Mouse (Mus musculus) liver, adult 2 months (tissue): ENCODE measurements at regions not wholly inside any gene's neighbourhood (a gene's known extent, or its start where the extent isn't known, plus 50 kb on each side); places are given as distances from the start of the nearest gene placed in this dataset.

Experiments
- DNase-seq: peaks from one replicate; pipeline ENCODE4 v3.0.0-alpha.2; 2011; ENCODE audit warnings: low read depth, low spot score; ENCODE audit errors: extremely low read depth
- H3K27ac ChIP-seq: fragments of 200-500 bp; replicated peaks from 2 replicates; pipeline ENCODE4 v1.5.1; 2012; ENCODE audit warnings: low read depth, mild to moderate bottlenecking, control low read depth, inconsistent platforms, low read length; ENCODE audit not compliant: insufficient read depth
- H3K27me3 ChIP-seq: fragments of 200-500 bp; 2 replicates; pipeline ENCODE4 v1.6.1; 2012; ENCODE audit warnings: mild to moderate bottlenecking, moderate library complexity, low read length, inconsistent platforms; ENCODE audit not compliant: control insufficient read depth, insufficient read depth
- H3K36me3 ChIP-seq: fragments of 200-500 bp; 2 replicates; pipeline ENCODE4 v1.6.1; 2012; ENCODE audit warnings: low read length, inconsistent platforms; ENCODE audit not compliant: control insufficient read depth, insufficient read depth
- H3K4me1 ChIP-seq: fragments of 200-500 bp; 2 replicates; pipeline ENCODE4 v1.6.1; 2011; ENCODE audit warnings: low read length; ENCODE audit not compliant: control insufficient read depth, insufficient read depth
- H3K4me3 ChIP-seq: fragments of 200-500 bp; 2 replicates; pipeline ENCODE4 v1.5.1; 2011; ENCODE audit warnings: low read depth, mild to moderate bottlenecking, control low read depth, low read length, moderate library complexity; ENCODE audit not compliant: insufficient read depth
- H3K79me2 ChIP-seq: fragments of 200-500 bp; 2 replicates; pipeline ENCODE4 v1.6.1; 2012; ENCODE audit warnings: inconsistent platforms, mild to moderate bottlenecking, low read length, moderate library complexity; ENCODE audit not compliant: control insufficient read depth, insufficient read depth
- H3K9ac ChIP-seq: fragments of 200-500 bp; 2 replicates; pipeline ENCODE4 v1.6.1; 2012; ENCODE audit warnings: low read depth, mild to moderate bottlenecking, control low read depth, inconsistent platforms, low read length
- CTCF ChIP-seq: fragments of 200-500 bp; IDR thresholded peaks from 2 replicates; pipeline ENCODE4 v1.5.1; 2011; ENCODE audit warnings: low read depth, low read length, control low read depth
- POLR2A ChIP-seq: fragments of 200-500 bp; IDR thresholded peaks from 2 replicates; pipeline ENCODE4 v1.6.1; 2011; ENCODE audit warnings: low read length, control low read depth; ENCODE audit not compliant: insufficient read depth; ENCODE audit errors: extremely low read depth
- WGBS: fragments of 180-500 bp; shearing (Covaris S2); methylation state at CpG from one replicate; pipeline ENCODE4 v1.1.7; 2018; 5-methylcytosine and 5-hydroxymethylcytosine counted together

DNA sequence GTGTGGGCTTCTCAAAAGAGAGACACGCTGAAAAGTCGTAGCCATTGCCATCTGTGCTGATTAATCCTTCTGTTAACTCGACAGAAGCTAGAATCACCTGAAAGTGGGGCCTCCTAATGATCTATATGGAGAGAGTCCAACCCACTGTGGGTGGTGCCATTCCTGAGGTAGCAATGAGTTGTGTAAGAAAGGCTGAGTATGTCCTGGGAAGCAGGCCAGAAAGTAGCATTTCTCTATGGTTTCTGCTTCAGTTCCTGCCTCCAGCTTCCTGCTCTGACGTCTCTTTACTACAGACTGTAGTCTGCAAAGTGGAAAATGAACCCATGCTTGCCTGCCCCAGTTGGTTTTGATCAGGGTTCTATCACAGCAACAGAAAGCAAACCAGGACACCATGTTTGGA is 380.8 kb upstream of the Camk1g start:
- H3K79me2 ChIP-seq = no peaks in the 10 kb centered on the region
- H3K36me3 ChIP-seq = no peaks in the 10 kb centered on the region
- no peak overlapping the region for H3K4me3 ChIP-seq
- H3K4me1 ChIP-seq = no peaks in the 10 kb centered on the region
- 64% methylated on average over 4 of the region's 4 CpGs for WGBS
- no peaks in the 10 kb centered on the region for H3K27me3 ChIP-seq
- no peak overlapping the region for H3K27ac ChIP-seq
- no peak overlapping the region for H3K9ac ChIP-seq
- DNase-seq = no peak
- TF ChIP-seq CTCF = no peak
- TF ChIP-seq POLR2A = no peak

DNA sequence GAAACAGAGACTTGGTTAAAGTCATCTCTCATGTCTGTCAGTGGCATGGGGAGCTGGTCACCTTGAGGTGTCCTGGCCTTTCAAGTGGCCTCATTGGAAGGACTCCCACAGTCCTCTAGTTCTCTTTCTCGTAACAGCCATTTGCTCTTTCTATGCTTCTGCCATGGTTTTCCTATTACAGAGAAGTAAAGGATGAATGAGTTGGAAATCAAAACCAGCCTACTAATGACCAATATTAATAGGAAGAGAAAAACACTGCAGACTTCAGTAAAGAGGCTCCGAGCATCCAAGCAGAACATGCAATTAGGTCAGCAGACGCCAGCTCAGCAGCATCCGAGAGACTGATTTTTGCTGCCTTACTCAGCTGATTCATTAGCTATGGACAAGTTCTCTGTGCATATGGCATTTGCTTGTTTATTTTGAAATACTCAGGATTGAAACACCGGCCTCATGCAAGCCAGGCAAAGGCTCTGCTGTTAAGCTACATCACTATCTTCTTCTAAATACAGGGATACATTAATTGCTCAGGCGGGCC is 377.4 kb upstream of the Camk1g start:
- Histone ChIP-seq H3K4me3 (no peak overlapping the region), H3K27me3 (no peaks in the 10 kb centered on the region), H3K9ac (no peak overlapping the region), H3K4me1 (no peaks in the 10 kb centered on the region), H3K27ac (no peak overlapping the region), H3K79me2 (no peaks in the 10 kb centered on the region), H3K36me3 (no peaks in the 10 kb centered on the region)
- WGBS = 83% methylated on average over 6 of the region's 6 CpGs
- no peak for TF ChIP-seq POLR2A
- TF ChIP-seq CTCF = no peak
- no peak for DNase-seq

DNA sequence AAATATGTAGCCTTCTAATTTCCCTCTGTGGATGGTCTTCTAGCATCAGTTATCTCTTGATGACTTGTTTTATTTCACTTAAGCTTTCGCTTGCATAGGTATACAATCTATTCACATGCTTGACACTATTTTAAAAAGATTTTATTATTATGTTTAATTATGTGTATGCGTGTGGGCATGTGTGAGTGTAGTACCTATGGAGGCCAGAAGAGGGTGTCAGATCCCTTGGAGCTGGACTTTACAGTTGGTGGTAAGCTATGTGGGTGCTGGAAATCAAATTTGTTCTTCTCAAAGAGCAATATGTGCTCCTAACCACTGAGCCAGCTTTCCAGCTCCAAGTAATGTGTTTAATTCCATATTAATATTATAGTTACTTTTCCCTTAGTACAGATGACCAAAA is 372.6 kb upstream of the Camk1g start:
- Histone ChIP-seq H3K27me3 (no peaks in the 10 kb centered on the region), H3K9ac (no peak overlapping the region), H3K27ac (no peak overlapping the region), H3K4me1 (no peaks in the 10 kb centered on the region), H3K36me3 (no peaks in the 10 kb centered on the region), H3K79me2 (no peaks in the 10 kb centered on the region), H3K4me3 (no peak overlapping the region)
- DNase-seq = no peak
- TF ChIP-seq POLR2A (no peak), CTCF (no peak)
- 85% methylated on average over 2 of the region's 2 CpGs for WGBS

DNA sequence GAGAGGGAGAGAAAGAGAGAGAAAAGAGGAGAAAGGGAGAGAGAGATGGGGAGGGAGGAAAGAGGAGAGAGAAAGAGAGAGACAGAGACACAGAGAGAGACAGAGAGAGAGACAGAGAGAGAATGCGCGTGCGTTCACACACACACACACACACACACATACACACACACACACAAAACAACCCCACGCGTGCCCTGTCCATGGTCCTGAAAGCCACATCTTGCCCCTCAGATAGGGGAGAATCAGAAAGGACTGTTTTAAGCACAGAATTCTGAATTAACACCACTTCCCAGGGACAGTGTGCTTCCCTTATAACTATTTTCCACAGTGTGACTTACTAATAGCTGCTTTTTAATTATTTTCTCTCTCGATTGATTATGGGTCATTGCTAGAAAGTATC is 368.7 kb upstream of the Camk1g start:
- H3K79me2 ChIP-seq = no peaks in the 10 kb centered on the region
- H3K4me1 ChIP-seq = no peaks in the 10 kb centered on the region
- DNase-seq = no peak
- TF ChIP-seq CTCF = no peak
- TF ChIP-seq POLR2A = no peak
- no peak overlapping the region for H3K4me3 ChIP-seq
- H3K27me3 ChIP-seq = no peaks in the 10 kb centered on the region
- no peaks in the 10 kb centered on the region for H3K36me3 ChIP-seq
- WGBS = 47% methylated on average over 6 of the region's 6 CpGs
- H3K27ac ChIP-seq = no peak overlapping the region
- H3K9ac ChIP-seq = no peak overlapping the region

DNA sequence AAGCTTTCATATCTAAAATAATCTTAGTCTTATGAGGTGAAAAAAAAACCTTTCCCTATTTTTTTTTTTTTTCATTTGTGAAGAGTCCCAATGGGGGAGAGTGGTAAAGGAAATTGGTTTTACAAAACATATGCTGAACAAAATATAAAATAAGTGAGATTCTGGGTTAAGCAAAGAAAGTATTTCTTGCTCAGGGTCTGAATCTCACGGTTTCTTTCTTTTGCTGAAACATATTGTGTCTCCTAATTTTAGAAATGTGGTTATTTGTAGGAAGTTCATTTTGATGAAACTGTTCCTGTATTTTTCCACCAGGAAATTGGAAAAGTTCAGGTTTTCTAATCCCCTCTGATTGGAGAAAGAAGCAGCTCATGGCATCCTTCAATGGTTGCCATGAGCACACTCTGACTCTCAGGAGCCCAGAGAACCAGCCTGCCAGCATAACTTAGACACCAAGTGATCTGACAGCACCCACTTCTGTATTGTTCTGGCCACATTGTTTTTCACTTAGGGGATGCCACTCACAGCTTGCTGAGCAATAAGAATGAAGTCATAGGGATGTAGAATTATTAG is 365.9 kb upstream of the Camk1g start:
- H3K4me3 ChIP-seq = no peak overlapping the region
- H3K9ac ChIP-seq = no peak overlapping the region
- WGBS = 84% methylated on average over 1 of the region's 1 CpGs
- TF ChIP-seq CTCF = no peak
- DNase-seq = no peak
- H3K4me1 ChIP-seq = no peaks in the 10 kb centered on the region
- no peaks in the 10 kb centered on the region for H3K36me3 ChIP-seq
- no peaks in the 10 kb centered on the region for H3K79me2 ChIP-seq
- H3K27me3 ChIP-seq = no peaks in the 10 kb centered on the region
- H3K27ac ChIP-seq = no peak overlapping the region

DNA sequence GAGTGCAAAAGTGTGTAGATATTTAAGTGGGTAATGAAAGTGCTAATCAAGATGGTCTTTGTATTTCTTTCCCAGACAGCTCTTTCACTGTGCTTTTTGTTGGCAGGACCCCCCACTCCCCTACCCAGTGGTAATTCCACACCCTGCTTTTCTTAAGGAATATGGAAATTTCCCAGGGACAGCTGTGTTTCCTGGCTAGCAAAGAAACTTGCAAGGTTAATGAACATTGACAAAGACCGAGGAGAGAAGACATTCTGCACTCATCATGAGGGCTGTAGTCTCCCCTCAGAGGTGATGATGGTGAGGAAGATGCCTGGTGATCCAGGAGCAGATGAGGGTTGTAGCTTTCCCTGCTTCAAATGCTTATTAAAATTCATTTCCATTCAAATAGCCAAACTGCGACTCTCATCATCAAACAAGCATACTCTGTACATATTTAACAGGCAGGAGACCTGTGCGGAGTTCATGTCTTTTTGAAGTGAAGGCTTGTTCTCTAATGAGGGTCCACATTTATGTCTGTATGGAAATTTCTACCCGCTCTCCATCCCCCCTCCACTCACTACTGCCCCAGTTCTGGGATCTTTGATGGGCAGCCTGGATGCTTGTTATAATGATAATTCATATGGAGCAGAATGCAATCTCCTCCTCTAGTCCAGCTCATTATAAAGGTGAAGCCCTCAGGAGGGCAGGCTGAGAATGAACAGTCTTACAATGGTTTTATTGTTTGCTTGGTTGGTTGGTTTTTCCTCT is 364.1 kb upstream of the Camk1g start:
- Histone ChIP-seq H3K36me3 (no peaks in the 10 kb centered on the region), H3K27me3 (0 out of 2 replicates have a peak, but pooled peaks cover 2% of the 10 kb centered on the region), H3K9ac (no peak overlapping the region), H3K4me1 (no peaks in the 10 kb centered on the region), H3K27ac (no peak overlapping the region), H3K4me3 (no peak overlapping the region), H3K79me2 (no peaks in the 10 kb centered on the region)
- 78% methylated on average over 4 of the region's 4 CpGs for WGBS
- TF ChIP-seq POLR2A (no peak), CTCF (no peak)
- no peak for DNase-seq
